ENCODE assay signal across 9 mouse cellular contexts in genomic region chr10:116871329-116872015, GRCm38 (mm10). TPM values are rescaled to one million over a fixed set of nuclear protein-coding genes. Genes with fewer than 3 reads are reported as not detected.
DNase-seq lines count a peak whose midpoint lies in the region; ATAC-seq lines count a peak whose summit lies in the region.
"Had no signal": no experiment of that assay in that cellular context is flagged by ENCODE, and none has a peak within 500 bp of the region (broad histone marks: within the 10 kb centered on the region; RNA-seq: fewer than 3 reads in every experiment).

No protein-coding gene starts in this region.

- H3K9me3 ChIP-seq in forebrain, embryonic 13.5 days (replicated peaks), result no peaks in the 10 kb centered on the region
- no peaks in the 10 kb centered on the region for H3K9me3 ChIP-seq in forebrain, embryonic 12.5 days
- H3K9me3 ChIP-seq: stomach, embryonic 15.5 days had no signal

- no peaks in the 10 kb centered on the region for H3K36me3 ChIP-seq in forebrain, embryonic 13.5 days (ENCODE audit: poor library complexity, severe bottlenecking)
- no peaks in the 10 kb centered on the region for H3K36me3 ChIP-seq in forebrain, embryonic 12.5 days (replicated peaks)
- H3K36me3 ChIP-seq: stomach, embryonic 15.5 days had no signal

- peak; percentile 85; the same call in 1 of the 2 replicates for ATAC-seq in forebrain, embryonic 13.5 days
- no peak for ATAC-seq in forebrain, embryonic 12.5 days (ENCODE audit: low FRiP score)

- DNase-seq in right cerebral cortex, adult 18-20 months, result peak; percentile 30
- DNase-seq in right cerebral cortex, postnatal 25 days, result no peak
- peak; percentile 57 to 60 for DNase-seq in layer of hippocampus, adult 8-10 months (ENCODE audit: low spot score in 2 of 2)
- DNase-seq in right cerebral cortex, postnatal 14 days, result peak; percentile 15
- DNase-seq in thymus, postnatal 25 days, result no peak
- no peak for DNase-seq in B cell, adult 2 months

- WGBS in forebrain, embryonic 13.5 days, result 89% methylated on average over 12 of the region's 12 CpGs
- WGBS in forebrain, embryonic 12.5 days, result 88% methylated on average over 12 of the region's 12 CpGs

- no peak overlapping the region for H3K27ac ChIP-seq in forebrain, embryonic 13.5 days
- H3K27ac ChIP-seq in forebrain, embryonic 12.5 days, result no peak overlapping the region
- H3K27ac ChIP-seq: stomach, embryonic 15.5 days had no signal

- H3K4me3 ChIP-seq in forebrain, embryonic 13.5 days, result no peak overlapping the region
- no peak overlapping the region for H3K4me3 ChIP-seq in forebrain, embryonic 12.5 days (replicated peaks)
- H3K4me3 ChIP-seq: stomach, embryonic 15.5 days had no signal

- no peak overlapping the region for H3K4me2 ChIP-seq in forebrain, embryonic 13.5 days
- no peak overlapping the region for H3K4me2 ChIP-seq in forebrain, embryonic 12.5 days

- H3K27me3 ChIP-seq in forebrain, embryonic 13.5 days, result no peaks in the 10 kb centered on the region
- no peaks in the 10 kb centered on the region for H3K27me3 ChIP-seq in forebrain, embryonic 12.5 days
- H3K27me3 ChIP-seq: stomach, embryonic 15.5 days had no signal

- H3K4me1 ChIP-seq in forebrain, embryonic 13.5 days, result no peaks in the 10 kb centered on the region
- H3K4me1 ChIP-seq in forebrain, embryonic 12.5 days, result no peaks in the 10 kb centered on the region
- H3K4me1 ChIP-seq: stomach, embryonic 15.5 days had no signal

- H3K9ac ChIP-seq in forebrain, embryonic 13.5 days, result no peak overlapping the region
- H3K9ac ChIP-seq in forebrain, embryonic 12.5 days, result no peak overlapping the region
- H3K9ac ChIP-seq: stomach, embryonic 15.5 days had no signal

RNA-seq across cellular contexts. Expression of gene Myrfl, which starts 25.2 kb away (rescaled TPM):
- 0.05 and 0.10 TPM in 2 replicates for polyA plus RNA-seq in forebrain, embryonic 13.5 days (2015; fragmentation: Nextera tagmentation; extraction: Ambion mirVana)
- polyA plus RNA-seq in forebrain, embryonic 12.5 days (2016; fragmentation: Nextera tagmentation; extraction: Ambion mirVana), result 0.06 and 0.08 TPM in 2 replicates
- under 1 TPM in 2 of 4 experiments, not detected in 2; 0.14 to 0.47 TPM for total RNA-seq in layer of hippocampus, adult 8-10 months (2022)

Comparison
In these comparisons a context has a peak if more than half of its experiments do, and no peak if none do; other contexts are left out.
1. DNase-seq: peak in right cerebral cortex, adult 18-20 months (single experiment), layer of hippocampus, adult 8-10 months (2 of 2) and right cerebral cortex, postnatal 14 days (single experiment); none in right cerebral cortex, postnatal 25 days (single experiment), thymus, postnatal 25 days (single experiment) and B cell, adult 2 months (0 of 2).